Mouse (Mus musculus): Measurements from ENCODE around the gene Sgip1. TPM values are rescaled to one million over a fixed set of nuclear protein-coding genes. Genes with fewer than 3 reads are reported as not detected.

The Sgip1 gene
- polyA plus RNA-seq, 1 experiment, result 0.10 TPM

- Histone ChIP-seq H3K27me3 (ENCODE audit: control insufficient read depth, insufficient read depth, insufficient read length) (no peaks in the 10 kb centered on the region), H3K4me3 (no peak overlapping the region), H3K79me2 (ENCODE audit: control insufficient read depth, insufficient read depth) (no peaks in the 10 kb centered on the region), H3K4me2 (ENCODE audit: low read depth) (no peak overlapping the region), H3K36me3 (ENCODE audit: control insufficient read depth, insufficient read depth) (no peaks in the 10 kb centered on the region), H3ac (ENCODE audit: control insufficient read depth, insufficient read length) (no peak overlapping the region)
- no peak for TF ChIP-seq E2F4 (IDR thresholded peaks at IDR 0.05; ENCODE audit: insufficient read depth)
- no peak for TF ChIP-seq POLR2A (IDR thresholded peaks at IDR 0.05; ENCODE audit: insufficient read length, low read depth)
Measured at GRCm38 (mm10) chr4:102955294-102955956, 214.3 kb downstream of the Sgip1 start.

GRCm38 (mm10) chr4:102959409-102959808 is 218.3 kb downstream of the Sgip1 start:
- no peak for TF ChIP-seq USF1 (IDR thresholded peaks at IDR 0.05; ENCODE audit: low read depth)
- no peak for TF ChIP-seq SRF (IDR thresholded peaks at IDR 0.05; ENCODE audit: control insufficient read depth, insufficient read length, low read depth)
- TF ChIP-seq REST (IDR thresholded peaks at IDR 0.05; ENCODE audit: insufficient read depth, insufficient read length), result no peak
- no peak for TF ChIP-seq E2F4 (IDR thresholded peaks at IDR 0.05; ENCODE audit: insufficient read depth)
- no peak for TF ChIP-seq CEBPB (IDR thresholded peaks at IDR 0.05; ENCODE audit: insufficient read depth, poor library complexity, severe bottlenecking)
- TF ChIP-seq TCF12 (IDR thresholded peaks at IDR 0.05; ENCODE audit: insufficient read depth, poor library complexity, severe bottlenecking), result no peak
- no peak for TF ChIP-seq POLR2A (IDR thresholded peaks at IDR 0.05; ENCODE audit: insufficient read length, low read depth)
- no peak for TF ChIP-seq MAX (IDR thresholded peaks at IDR 0.05; ENCODE audit: low read depth)
- TF ChIP-seq POLR2AphosphoS2 (IDR thresholded peaks at IDR 0.05; ENCODE audit: insufficient read length, low read depth), result no peak
- TF ChIP-seq MYOG (IDR thresholded peaks at IDR 0.05; ENCODE audit: control insufficient read depth in 1 of 3, insufficient read depth in 1 of 3, insufficient read length in 2 of 3, low read depth in 2 of 3), result no peak
- TF ChIP-seq MYOD1 (IDR thresholded peaks at IDR 0.05; ENCODE audit: control insufficient read depth in 1 of 3, insufficient read length in 2 of 3, low read depth in 2 of 3), result no peak
- no peak for TF ChIP-seq TCF3 (IDR thresholded peaks at IDR 0.05; ENCODE audit: insufficient read length, low read depth)

GRCm38 (mm10) chr4:102964174-102964573 is 223.1 kb downstream of the Sgip1 start:
- no peaks in the 10 kb centered on the region for H3K27me3 ChIP-seq (ENCODE audit: control insufficient read depth, insufficient read depth, insufficient read length)
- no peak overlapping the region for H3K4me3 ChIP-seq
- no peak overlapping the region for H3ac ChIP-seq (ENCODE audit: control insufficient read depth, insufficient read length)
- H3K4me2 ChIP-seq (ENCODE audit: low read depth), result no peak overlapping the region
- H3K79me2 ChIP-seq (ENCODE audit: control insufficient read depth, insufficient read depth), result no peaks in the 10 kb centered on the region
- no peak for TF ChIP-seq POLR2AphosphoS2 (IDR thresholded peaks at IDR 0.05; ENCODE audit: insufficient read length, low read depth)
- no peak for TF ChIP-seq SRF (IDR thresholded peaks at IDR 0.05; ENCODE audit: control insufficient read depth, insufficient read length, low read depth)
- TF ChIP-seq TCF12 (IDR thresholded peaks at IDR 0.05; ENCODE audit: insufficient read depth, poor library complexity, severe bottlenecking), result no peak
- TF ChIP-seq MYOG (IDR thresholded peaks at IDR 0.05; ENCODE audit: control insufficient read depth in 1 of 3, insufficient read depth in 1 of 3, insufficient read length in 2 of 3, low read depth in 2 of 3), result no peak
- TF ChIP-seq REST (IDR thresholded peaks at IDR 0.05; ENCODE audit: insufficient read depth, insufficient read length), result no peak
- TF ChIP-seq MAX (IDR thresholded peaks at IDR 0.05; ENCODE audit: low read depth), result no peak
- TF ChIP-seq POLR2A (IDR thresholded peaks at IDR 0.05; ENCODE audit: insufficient read length, low read depth), result no peak
- TF ChIP-seq TCF3 (IDR thresholded peaks at IDR 0.05; ENCODE audit: insufficient read length, low read depth), result no peak
- TF ChIP-seq CEBPB (IDR thresholded peaks at IDR 0.05; ENCODE audit: insufficient read depth, poor library complexity, severe bottlenecking), result no peak
- no peak for TF ChIP-seq USF1 (IDR thresholded peaks at IDR 0.05; ENCODE audit: low read depth)
- TF ChIP-seq MYOD1 (IDR thresholded peaks at IDR 0.05; ENCODE audit: control insufficient read depth in 1 of 3, insufficient read length in 2 of 3, low read depth in 2 of 3), result no peak
- TF ChIP-seq E2F4 (IDR thresholded peaks at IDR 0.05; ENCODE audit: insufficient read depth), result no peak
- H3K36me3 ChIP-seq (ENCODE audit: control insufficient read depth, insufficient read depth), result no peaks in the 10 kb centered on the region

More at GRCm38 (mm10) chr4:102959409-102959808, 218.3 kb downstream of the Sgip1 start:
- no peak overlapping the region for H3K4me3 ChIP-seq
- H3K4me2 ChIP-seq (ENCODE audit: low read depth), result no peak overlapping the region
- no peaks in the 10 kb centered on the region for H3K36me3 ChIP-seq (ENCODE audit: control insufficient read depth, insufficient read depth)
- H3ac ChIP-seq (ENCODE audit: control insufficient read depth, insufficient read length), result no peak overlapping the region
- H3K27me3 ChIP-seq (ENCODE audit: control insufficient read depth, insufficient read depth, insufficient read length), result no peaks in the 10 kb centered on the region
- no peaks in the 10 kb centered on the region for H3K79me2 ChIP-seq (ENCODE audit: control insufficient read depth, insufficient read depth)

GRCm38 (mm10) chr4:102967811-102968210 is 226.7 kb downstream of the Sgip1 start:
- Histone ChIP-seq H3K4me3 (no peak overlapping the region), H3K36me3 (ENCODE audit: control insufficient read depth, insufficient read depth) (no peaks in the 10 kb centered on the region)
- no peak for TF ChIP-seq SRF (IDR thresholded peaks at IDR 0.05; ENCODE audit: control insufficient read depth, insufficient read length, low read depth)
- no peak for TF ChIP-seq USF1 (IDR thresholded peaks at IDR 0.05; ENCODE audit: low read depth)
- no peak for TF ChIP-seq CEBPB (IDR thresholded peaks at IDR 0.05; ENCODE audit: insufficient read depth, poor library complexity, severe bottlenecking)
- no peak for TF ChIP-seq POLR2AphosphoS2 (IDR thresholded peaks at IDR 0.05; ENCODE audit: insufficient read length, low read depth)
- TF ChIP-seq MYOG (IDR thresholded peaks at IDR 0.05; ENCODE audit: control insufficient read depth in 1 of 3, insufficient read depth in 1 of 3, insufficient read length in 2 of 3, low read depth in 2 of 3), result no peak
- no peak for TF ChIP-seq TCF12 (IDR thresholded peaks at IDR 0.05; ENCODE audit: insufficient read depth, poor library complexity, severe bottlenecking)
- no peak for TF ChIP-seq TCF3 (IDR thresholded peaks at IDR 0.05; ENCODE audit: insufficient read length, low read depth)
- no peak for TF ChIP-seq MYOD1 (IDR thresholded peaks at IDR 0.05; ENCODE audit: control insufficient read depth in 1 of 3, insufficient read length in 2 of 3, low read depth in 2 of 3)
- no peak for TF ChIP-seq E2F4 (IDR thresholded peaks at IDR 0.05; ENCODE audit: insufficient read depth)
- TF ChIP-seq MAX (IDR thresholded peaks at IDR 0.05; ENCODE audit: low read depth), result no peak
- no peak for TF ChIP-seq POLR2A (IDR thresholded peaks at IDR 0.05; ENCODE audit: insufficient read length, low read depth)
- no peak for TF ChIP-seq REST (IDR thresholded peaks at IDR 0.05; ENCODE audit: insufficient read depth, insufficient read length)

More at GRCm38 (mm10) chr4:102967811-102968210, 226.7 kb downstream of the Sgip1 start:
- H3K27me3 ChIP-seq (ENCODE audit: control insufficient read depth, insufficient read depth, insufficient read length), result no peaks in the 10 kb centered on the region
- H3K79me2 ChIP-seq (ENCODE audit: control insufficient read depth, insufficient read depth), result no peaks in the 10 kb centered on the region
- no peak overlapping the region for H3K4me2 ChIP-seq (ENCODE audit: low read depth)
- no peak overlapping the region for H3ac ChIP-seq (ENCODE audit: control insufficient read depth, insufficient read length)

Measured in myocyte (in vitro differentiated cells).